ENCODE assay signal across 11 mouse cellular contexts in the genomic region with DNA sequence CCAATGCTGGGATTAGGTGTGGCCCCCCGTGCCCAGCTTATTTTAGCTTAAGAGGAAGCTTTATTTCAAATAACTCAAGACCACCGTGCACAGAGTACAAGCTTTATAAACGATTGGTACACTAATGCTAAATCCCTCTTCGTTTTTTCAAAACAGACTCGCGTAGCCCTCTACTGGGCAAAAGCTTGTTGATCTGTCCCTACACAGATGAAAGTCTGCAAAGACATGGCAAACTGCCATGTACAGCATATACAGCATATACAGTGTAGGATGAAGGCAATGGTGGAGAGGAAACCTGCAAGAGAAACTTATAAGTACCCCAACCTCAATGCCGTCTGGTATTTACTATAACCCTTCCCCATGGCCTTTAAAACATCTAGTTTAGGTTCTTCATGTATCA. TPM values are rescaled to one million over a fixed set of nuclear protein-coding genes. Genes with fewer than 3 reads are reported as not detected.
DNase-seq lines count a peak whose midpoint lies in the region; ATAC-seq lines count a peak whose summit lies in the region.
"Had no signal": no experiment of that assay in that cellular context is flagged by ENCODE, and none has a peak within 500 bp of the region (broad histone marks: within the 10 kb centered on the region; RNA-seq: fewer than 3 reads in every experiment).

No protein-coding gene starts in this region.

- H3K27ac ChIP-seq in kidney, embryonic 16.5 days (ENCODE audit: low read length), result no peak overlapping the region
- H3K27ac ChIP-seq: embryonic facial prominence, embryonic 15.5 days; liver, embryonic 13.5 days had no signal

- 53% methylated on average over 7 of the region's 7 CpGs for WGBS in kidney, embryonic 16.5 days

- DNase-seq in cerebellum, postnatal 10 days, result peak; percentile 56 to 63
- DNase-seq in cerebellum, adult 9-10 months, result no peak
- DNase-seq in kidney, adult 18-20 months, result no peak
- DNase-seq in urinary bladder, postnatal 14 days (ENCODE audit: low spot score), result peak; percentile 16
- no peak for DNase-seq in urinary bladder, adult 18-20 months (ENCODE audit: low spot score in 2 of 2)
- no peak for DNase-seq in B cell, adult 2 months
- no peak for DNase-seq in thymus, postnatal 14 days
- DNase-seq: liver, embryonic 13.5 days; thymus, postnatal 4 days had no signal

- peak; percentile 70 for ATAC-seq in kidney, embryonic 16.5 days (ENCODE audit: low FRiP score, low TSS enrichment)

- H3K9ac ChIP-seq in kidney, embryonic 16.5 days (replicated peaks; ENCODE audit: low read length), result no peak overlapping the region
- H3K9ac ChIP-seq: embryonic facial prominence, embryonic 15.5 days; liver, embryonic 13.5 days had no signal

- peaks cover 7% of the 10 kb centered on the region; the same call in 1 of the 2 replicates for H3K9me3 ChIP-seq in kidney, embryonic 16.5 days (ENCODE audit: low read length)
- H3K9me3 ChIP-seq: embryonic facial prominence, embryonic 15.5 days; liver, embryonic 13.5 days had no signal

- no peaks in the 10 kb centered on the region for H3K27me3 ChIP-seq in kidney, embryonic 16.5 days (ENCODE audit: insufficient read depth, low read length)
- H3K27me3 ChIP-seq: embryonic facial prominence, embryonic 15.5 days; liver, embryonic 13.5 days had no signal

- H3K4me2 ChIP-seq in kidney, embryonic 16.5 days (replicated peaks; ENCODE audit: low read depth, low read length), result no peak overlapping the region
- H3K4me2 ChIP-seq: embryonic facial prominence, embryonic 15.5 days; liver, embryonic 13.5 days had no signal

- no peaks in the 10 kb centered on the region for H3K36me3 ChIP-seq in kidney, embryonic 16.5 days (ENCODE audit: insufficient read depth, low read length)
- H3K36me3 ChIP-seq: embryonic facial prominence, embryonic 15.5 days; liver, embryonic 13.5 days had no signal

- H3K4me3 ChIP-seq in kidney, embryonic 16.5 days (ENCODE audit: low read length), result no peak overlapping the region
- H3K4me3 ChIP-seq: embryonic facial prominence, embryonic 15.5 days; liver, embryonic 13.5 days had no signal

- no peaks in the 10 kb centered on the region for H3K4me1 ChIP-seq in kidney, embryonic 16.5 days (ENCODE audit: insufficient read depth, low read length)
- H3K4me1 ChIP-seq: embryonic facial prominence, embryonic 15.5 days; liver, embryonic 13.5 days had no signal

RNA-seq across cellular contexts. Expression of a gene that starts 46.1 kb away (rescaled TPM):
- 80.7 and 81.9 TPM in 2 replicates for polyA plus RNA-seq in kidney, embryonic 16.5 days (2015; fragmentation: Nextera tagmentation; extraction: Ambion mirVana)

Comparison
In these comparisons a context has a peak if more than half of its experiments do, and no peak if none do; other contexts are left out.
1. DNase-seq: peak in cerebellum, postnatal 10 days (2 of 2) and urinary bladder, postnatal 14 days (single experiment); none in cerebellum, adult 9-10 months (single experiment), kidney, adult 18-20 months (single experiment), urinary bladder, adult 18-20 months (0 of 2), B cell, adult 2 months (0 of 2) and thymus, postnatal 14 days (single experiment).